Mouse (Mus musculus): ENCODE measurements around the gene Olfr203. TPM values are rescaled to one million over a fixed set of nuclear protein-coding genes. Genes with fewer than 3 reads are reported as not detected.
"Not testable (repeated sequence)": the region's sequence is repeated elsewhere in the genome, so short reads cannot be mapped to it uniquely, and the experiment has no call there.

The Olfr203 gene
- not detected for total RNA-seq (2021)

DNA sequence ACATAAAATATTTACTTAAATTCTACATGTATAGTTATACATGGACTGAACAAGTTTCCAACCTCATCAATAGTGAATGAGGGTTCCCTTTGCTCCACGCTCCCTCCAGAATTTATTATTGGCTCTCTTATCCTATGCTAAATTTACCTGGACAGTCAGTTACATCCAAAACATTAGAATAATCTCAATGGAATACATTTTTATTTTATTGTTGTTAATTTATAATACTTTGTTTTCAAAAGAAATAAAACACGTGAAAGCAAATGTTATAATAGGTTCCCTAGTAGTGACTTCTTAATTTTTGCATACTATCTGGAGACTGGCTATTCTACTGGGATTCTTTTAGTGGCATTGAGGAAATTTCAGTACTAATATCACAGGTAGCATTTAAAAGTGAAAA lies at the start of gene Olfr203:
TSS of gene Olfr203 (plus strand) at position 301 of the 400 bp plus-strand sequence.
- intact Hi-C loops (cut with DNase I) = no loop called here
- no peak for DNase-seq

- intact Hi-C loops (cut with DNase I) = loop anchor here (2.0 kb wide), 1 partner anchor 49 kb away; no protein-coding TSS in a partner anchor
- no peak for DNase-seq
Observed at GRCm38 (mm10) chr16:59249684-59250083, 49.0 kb upstream of the Olfr203 start.

DNA sequence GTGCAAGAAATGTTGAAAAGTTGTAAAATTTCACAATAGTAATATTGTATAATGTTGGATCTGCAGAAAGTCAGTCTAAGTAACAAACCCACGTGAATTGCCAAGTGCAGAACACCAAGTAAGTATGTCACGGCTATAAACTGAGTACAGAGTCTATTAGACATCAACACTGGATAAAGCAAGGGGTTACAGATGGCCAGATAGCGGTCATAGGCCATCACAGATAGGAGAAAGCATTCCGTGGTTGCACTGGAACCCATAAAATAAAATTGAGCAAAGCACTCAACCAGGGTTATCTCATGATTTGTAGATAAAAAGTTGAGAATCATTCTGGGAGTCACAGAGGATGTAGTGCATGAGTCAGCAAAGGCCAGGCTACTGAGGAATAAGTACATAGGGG lies 29.6 kb upstream of the Olfr203 start:
- intact Hi-C loops (cut with DNase I); DNase-seq: not testable (repeated sequence)

DNA sequence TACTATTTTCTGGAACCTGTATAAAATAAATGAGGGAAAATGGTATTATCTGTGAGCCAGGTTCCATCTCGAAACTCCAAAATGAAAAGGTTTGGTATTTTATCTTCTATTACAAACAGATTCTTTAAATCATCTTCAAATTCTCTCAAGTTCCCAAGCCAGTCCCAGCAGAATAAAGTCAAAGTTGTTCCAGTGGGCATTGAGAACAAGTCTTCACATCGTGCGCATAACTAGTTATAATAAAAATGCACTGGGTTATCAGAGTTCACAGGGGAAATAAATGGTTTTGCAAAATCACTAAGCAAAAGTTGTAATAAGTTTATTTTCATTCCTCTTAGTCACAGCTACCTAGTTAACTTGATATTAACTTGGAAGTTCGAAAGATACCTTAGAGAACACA lies 26.1 kb upstream of the Olfr203 start, which contains the start of gene Olfr201:
TSS of gene Olfr201 (minus strand) at position 101 of the 400 bp plus-strand sequence.
- intact Hi-C loops (cut with DNase I); DNase-seq: not testable (repeated sequence)

DNA sequence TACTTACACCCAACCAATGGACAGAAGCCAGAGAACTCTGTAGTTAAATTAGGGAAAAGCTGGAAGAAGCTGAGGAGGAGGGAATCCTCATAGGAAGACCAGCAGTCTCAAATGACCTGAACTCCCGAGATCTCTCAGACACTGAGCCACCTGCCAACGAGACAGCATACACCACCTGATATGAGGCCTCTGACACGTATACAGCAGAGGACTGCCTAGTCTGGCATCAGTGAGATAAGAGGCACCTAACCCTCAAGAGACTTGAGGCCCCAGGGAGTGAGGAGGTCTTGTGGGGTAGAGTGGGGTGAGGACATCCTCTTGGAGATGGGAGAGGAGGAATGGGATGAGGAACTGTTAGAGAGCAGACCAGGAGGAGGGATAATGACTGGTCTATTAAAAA lies 18.1 kb upstream of the Olfr203 start:
- intact Hi-C loops (cut with DNase I) = no loop called here
- DNase-seq = no peak

DNA sequence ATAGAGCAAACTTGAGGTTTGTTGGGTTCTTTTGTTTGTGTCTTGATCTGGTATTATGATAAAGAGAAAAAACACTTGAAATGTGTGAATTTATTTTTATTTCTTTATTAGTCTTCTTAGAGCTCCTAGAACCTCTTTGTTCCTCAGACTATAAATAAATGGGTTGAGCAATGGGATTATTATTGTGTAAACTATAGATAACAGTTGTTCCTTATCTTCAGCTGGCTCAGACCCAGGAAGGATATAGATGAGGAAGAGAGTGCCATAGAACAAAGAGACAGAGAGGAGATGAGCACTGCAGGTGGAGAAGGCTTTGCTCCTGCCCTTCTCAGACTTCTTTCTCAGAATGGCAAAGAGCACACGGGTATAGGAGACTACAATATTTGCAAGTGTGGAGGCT lies 15.2 kb upstream of the Olfr203 start:
- no peak for DNase-seq
- intact Hi-C loops (cut with DNase I) = no loop called here

DNA sequence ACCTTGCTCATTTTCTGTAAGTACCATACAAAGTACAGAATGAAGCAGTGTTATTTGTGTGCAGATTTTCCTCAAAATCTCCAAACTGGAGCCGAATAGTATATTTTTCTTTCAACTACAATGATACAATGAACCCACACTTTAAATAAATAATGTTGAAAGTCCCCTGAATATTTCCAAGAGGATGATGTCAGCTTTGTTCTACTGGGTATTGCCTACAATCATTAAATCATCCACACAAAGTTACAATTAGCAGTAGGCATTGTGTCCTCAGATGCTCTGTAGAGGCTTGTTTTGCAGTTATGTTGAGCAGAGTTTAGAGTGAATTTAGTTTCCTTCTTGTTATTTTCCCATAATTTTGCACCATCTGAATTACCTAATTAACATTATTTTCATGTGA lies 12.0 kb upstream of the Olfr203 start, which contains the start of gene Olfr202:
TSS of gene Olfr202 (minus strand) at position 101 of the 400 bp plus-strand sequence.
- intact Hi-C loops (cut with DNase I) = no loop called here
- no peak for DNase-seq

GRCm38 (mm10) chr16:59287576-59287975 lies 11.1 kb upstream of the Olfr203 start:
- DNase-seq; intact Hi-C loops (cut with DNase I): not testable (repeated sequence)

DNA sequence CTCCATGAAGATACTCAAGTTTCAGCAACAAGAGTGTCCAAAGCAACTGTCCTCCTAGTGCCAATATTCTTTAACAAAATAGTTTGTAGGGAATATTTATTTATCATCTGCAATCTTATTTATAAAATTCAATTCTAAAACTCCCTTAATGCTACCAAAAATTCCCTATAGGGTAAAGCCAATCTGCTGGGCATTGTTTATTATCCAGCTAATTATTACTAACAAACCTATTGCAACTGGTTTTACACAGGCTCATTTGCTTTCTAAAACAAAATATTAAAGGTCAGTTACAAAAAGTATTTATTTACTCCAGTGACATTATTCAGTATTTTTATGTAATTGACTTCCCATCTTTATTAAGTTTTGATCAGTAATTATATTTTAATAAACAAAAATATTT lies 19.5 kb downstream of the Olfr203 start, which contains the start of gene Olfr204:
TSS of gene Olfr204 (minus strand) at position 101 of the 400 bp plus-strand sequence.
- intact Hi-C loops (cut with DNase I) = no loop called here
- no peak for DNase-seq

DNA sequence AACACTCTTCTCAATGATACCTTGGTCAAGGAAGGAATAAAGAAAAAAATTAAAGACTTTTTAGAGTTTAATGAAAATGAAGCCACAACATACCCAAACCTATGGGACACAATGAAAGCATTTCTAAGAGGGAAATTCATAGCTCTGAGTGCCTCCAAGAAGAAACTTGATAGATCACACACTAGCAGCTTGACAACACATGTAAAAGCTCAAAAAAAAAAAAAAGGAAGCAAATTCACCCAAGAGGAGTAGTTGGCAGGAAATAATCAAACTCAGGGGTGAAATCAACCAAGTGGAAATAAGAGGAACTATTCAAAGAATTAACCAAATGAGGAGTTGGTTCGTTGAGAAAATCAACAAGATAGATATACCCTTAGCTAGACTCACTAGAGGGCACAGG lies 24.6 kb downstream of the Olfr203 start:
- DNase-seq; intact Hi-C loops (cut with DNase I): not testable (repeated sequence)

DNA sequence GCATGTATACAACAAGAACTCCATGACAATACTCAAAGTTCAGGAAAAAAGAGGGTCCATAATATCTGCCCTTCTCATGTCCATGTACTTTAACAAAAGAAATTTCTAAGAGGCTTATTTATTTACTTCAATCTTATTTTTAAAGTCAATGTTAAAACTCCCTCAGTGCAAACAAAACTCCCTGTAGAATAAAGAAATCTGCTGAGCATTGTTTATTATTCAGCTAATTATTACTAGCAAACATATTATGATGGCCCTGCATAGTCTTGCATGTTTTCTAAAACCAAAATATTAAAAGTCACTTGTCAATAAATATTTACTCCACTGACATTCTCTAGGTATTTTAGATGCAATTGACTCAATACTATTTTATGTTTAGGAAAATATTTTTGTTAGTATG lies 32.4 kb downstream of the Olfr203 start, which contains the start of gene Olfr205:
TSS of gene Olfr205 (minus strand) at position 101 of the 400 bp plus-strand sequence.
- intact Hi-C loops (cut with DNase I) = no loop called here
- no peak for DNase-seq

DNA sequence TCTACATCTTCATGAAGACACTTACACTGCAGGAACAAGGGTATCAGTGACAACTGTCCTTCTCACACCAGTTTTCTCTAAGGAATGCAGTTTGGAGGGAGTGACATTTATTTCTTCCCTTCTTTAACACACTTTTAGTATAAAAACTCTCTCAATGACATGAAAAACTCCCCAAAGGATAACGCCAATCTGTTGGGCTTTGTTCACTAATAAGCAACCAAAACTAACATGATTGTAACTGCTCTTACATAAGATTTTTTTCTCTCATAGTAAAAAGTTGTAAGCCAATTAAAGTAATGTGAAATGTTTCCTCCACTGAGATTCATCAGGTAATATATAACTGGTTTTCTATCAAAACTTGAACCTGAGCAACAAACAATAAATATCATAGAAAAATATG lies 50.5 kb downstream of the Olfr203 start, which contains the start of gene Olfr206:
TSS of gene Olfr206 (minus strand) at position 101 of the 400 bp plus-strand sequence.
- intact Hi-C loops (cut with DNase I) = no loop called here
- no peak for DNase-seq

Other genes with a start within 250 kb of the Olfr203 start
- gene Olfr190, start 220.9 kb upstream of the Olfr203 start, total RNA-seq (2021) = not detected
- gene Olfr191, start 209.1 kb upstream of the Olfr203 start, total RNA-seq (2021) = not detected
- gene Olfr193, start 187.0 kb upstream of the Olfr203 start, total RNA-seq (2021) = not detected
- not detected for gene Olfr194, start 177.8 kb upstream of the Olfr203 start, total RNA-seq (2021)
- not detected for gene Olfr195, start 151.8 kb upstream of the Olfr203 start, total RNA-seq (2021)
- gene Olfr196, start 128.4 kb upstream of the Olfr203 start, total RNA-seq (2021) = not detected
- gene Olfr198, start 95.3 kb upstream of the Olfr203 start, total RNA-seq (2021) = not detected
- not detected for gene Olfr199, start 79.1 kb upstream of the Olfr203 start, total RNA-seq (2021)
- gene Olfr201, start 26.2 kb upstream of the Olfr203 start, total RNA-seq (2021) = not detected
- gene Olfr202, start 12.1 kb upstream of the Olfr203 start, total RNA-seq (2021) = not detected
- not detected for gene Olfr204, start 19.4 kb downstream of the Olfr203 start, total RNA-seq (2021)
- gene Olfr205, start 32.3 kb downstream of the Olfr203 start, total RNA-seq (2021) = not detected
- gene Olfr206, start 50.4 kb downstream of the Olfr203 start, total RNA-seq (2021) = not detected
- not detected for gene Olfr209, start 65.1 kb downstream of the Olfr203 start, total RNA-seq (2021)
- gene Gabrr3, start 108.5 kb downstream of the Olfr203 start, total RNA-seq (2021) = not detected
- gene Riox2, start 172.9 kb downstream of the Olfr203 start, total RNA-seq (2021) = 10 to 100 TPM; 11.7 to 15.3 TPM

All from heart, postnatal 10 days (tissue).